ENCODE assay signal across 21 mouse cellular contexts in genomic region chr13:59469701-59470100, GRCm38 (mm10).
DNase-seq lines count a peak whose midpoint lies in the region; ATAC-seq lines count a peak whose summit lies in the region.
"Had no signal": no experiment of that assay in that cellular context is flagged by ENCODE, and none has a peak within 500 bp of the region (broad histone marks: within the 10 kb centered on the region; RNA-seq: fewer than 3 reads in every experiment).

No protein-coding gene starts in this region.

- DNase-seq in heart, adult 11 months: peak; percentile 62
- DNase-seq in heart, embryonic 10.5 days (ENCODE audit: low spot score): no peak
- peak; percentile 37 for DNase-seq in midbrain, embryonic 11.5 days (ENCODE audit: low spot score, missing footprints)
- no peak for DNase-seq in midbrain, embryonic 10.5 days (ENCODE audit: low spot score)
- no peak for DNase-seq in left cerebral cortex, postnatal 10 days (ENCODE audit: extremely low spot score in 1 of 2, low spot score in 2 of 2)
- DNase-seq: adrenal gland, adult 2 months; adrenal gland, adult 8-10 months; adrenal gland, postnatal 10 days; adrenal gland, postnatal 14 days; adrenal gland, postnatal 25 days; adrenal gland, postnatal 36 days; B cell, adult 2 months; cerebellum, adult 11 months; cerebellum, adult 11-12 months; cerebellum, adult 18-20 months had no signal

- no peaks in the 10 kb centered on the region for H3K9me3 ChIP-seq in heart, embryonic 10.5 days
- no peaks in the 10 kb centered on the region for H3K9me3 ChIP-seq in midbrain, embryonic 11.5 days (ENCODE audit: control insufficient read depth, low read length)
- H3K9me3 ChIP-seq in midbrain, embryonic 10.5 days (replicated peaks): no peaks in the 10 kb centered on the region
- H3K9me3 ChIP-seq: G1E had no signal

- intact Hi-C loops in left cerebral cortex, postnatal 10 days (cut with DNase I): loop anchor here (10.0 kb wide), 1 partner anchor 835 kb away; no protein-coding TSS in a partner anchor

- H3K4me1 ChIP-seq in heart, embryonic 10.5 days: peaks cover 7% of the 10 kb centered on the region; the same call in 1 of the 2 replicates
- no peaks in the 10 kb centered on the region for H3K4me1 ChIP-seq in midbrain, embryonic 11.5 days (ENCODE audit: control insufficient read depth, insufficient read depth, low read length)
- H3K4me1 ChIP-seq in midbrain, embryonic 10.5 days: 0 out of 2 replicates have a peak, but pooled peaks cover 2% of the 10 kb centered on the region

- no peak overlapping the region for H3K4me2 ChIP-seq in midbrain, embryonic 11.5 days

- no peak for ATAC-seq in midbrain, embryonic 11.5 days (ENCODE audit: low FRiP score)
- ATAC-seq in megakaryocyte, adult 5-6 weeks (ENCODE audit: poor library complexity, severe bottlenecking): 0 out of 2 replicates have a peak, but pooled peaks have one; percentile 51
- ATAC-seq: activated CD4-positive, CD25-positive, alpha-beta regulatory T cell, adult 4 months; CD4-positive, CD25-positive, alpha-beta regulatory T cell, adult 4 months; Patski had no signal

- no peak overlapping the region for H3K4me3 ChIP-seq in heart, embryonic 10.5 days
- no peak overlapping the region for H3K4me3 ChIP-seq in midbrain, embryonic 11.5 days (ENCODE audit: low read depth, low read length)
- no peak overlapping the region for H3K4me3 ChIP-seq in midbrain, embryonic 10.5 days

- WGBS in heart, embryonic 10.5 days: 91% methylated on average over 5 of the region's 5 CpGs
- 91% methylated on average over 5 of the region's 5 CpGs for WGBS in midbrain, embryonic 11.5 days
- WGBS in midbrain, embryonic 10.5 days: 92% methylated on average over 5 of the region's 5 CpGs

- H3K9ac ChIP-seq in midbrain, embryonic 11.5 days (ENCODE audit: low read length): no peak overlapping the region

- no peaks in the 10 kb centered on the region; the same call in 1 of the 2 replicates for H3K36me3 ChIP-seq in heart, embryonic 10.5 days
- H3K36me3 ChIP-seq in midbrain, embryonic 11.5 days (ENCODE audit: control insufficient read depth, insufficient read depth, low read length): no peaks in the 10 kb centered on the region
- 0 out of 2 replicates have a peak, but pooled peaks cover 5% of the 10 kb centered on the region for H3K36me3 ChIP-seq in midbrain, embryonic 10.5 days

- no peaks in the 10 kb centered on the region for H3K27me3 ChIP-seq in heart, embryonic 10.5 days (ENCODE audit: insufficient read depth, poor library complexity, severe bottlenecking)
- H3K27me3 ChIP-seq in midbrain, embryonic 11.5 days (ENCODE audit: control insufficient read depth, insufficient read depth, low read length): no peaks in the 10 kb centered on the region
- H3K27me3 ChIP-seq in midbrain, embryonic 10.5 days (ENCODE audit: low read depth, poor library complexity, severe bottlenecking): no peaks in the 10 kb centered on the region
- H3K27me3 ChIP-seq: CH12.LX, Patski had no signal

- no peak overlapping the region for H3K27ac ChIP-seq in heart, embryonic 10.5 days
- H3K27ac ChIP-seq in midbrain, embryonic 11.5 days (ENCODE audit: low read depth, low read length): no peak overlapping the region
- H3K27ac ChIP-seq in midbrain, embryonic 10.5 days (replicated peaks): no peak overlapping the region

Comparison
In these comparisons a context has a peak if more than half of its experiments do, and no peak if none do; other contexts are left out.
1. DNase-seq: peak in heart, adult 11 months (single experiment) and midbrain, embryonic 11.5 days (single experiment); none in heart, embryonic 10.5 days (single experiment), midbrain, embryonic 10.5 days (single experiment) and left cerebral cortex, postnatal 10 days (0 of 2).